Mouse (Mus musculus) adrenal gland, adult 2 months (tissue): ENCODE measurements around the gene Sept8. TPM values are rescaled to one million over a fixed set of nuclear protein-coding genes. Genes with fewer than 3 reads are reported as not detected.

ENCODE experiments used
- DNase-seq: peaks from one replicate; pipeline ENCODE4 v3.0.0; 2021
- polyA plus RNA-seq: library from polyadenylated mRNA; depleted of rRNA; stranded (reverse); fragments of >200 nt; gene quantifications from 2 replicates; pipeline ENCODE4 v1.2.3, GENCODE M21; 2012; rRNA removed
- total RNA-seq, 2 experiments: library from RNA; stranded (reverse); gene quantifications; 2 replicates each; pipeline ENCODE4 v1.2.3; 2021

Gene Sept8
- total and polyA plus RNA-seq, 3 experiments = 38.1 to 46.9 (median 43.7) TPM

GRCm38 (mm10) chr11:53584849-53585248 is 65.8 kb downstream of the Sept8 start:
- DNase-seq = no peak

- peak; percentile 6 for DNase-seq
These were observed 66.5 kb downstream of the Sept8 start for GRCm38 (mm10) chr11:53585510-53585909.

- DNase-seq = no peak
These were observed 69.2 kb downstream of the Sept8 start for GRCm38 (mm10) chr11:53588279-53588678.

DNA sequence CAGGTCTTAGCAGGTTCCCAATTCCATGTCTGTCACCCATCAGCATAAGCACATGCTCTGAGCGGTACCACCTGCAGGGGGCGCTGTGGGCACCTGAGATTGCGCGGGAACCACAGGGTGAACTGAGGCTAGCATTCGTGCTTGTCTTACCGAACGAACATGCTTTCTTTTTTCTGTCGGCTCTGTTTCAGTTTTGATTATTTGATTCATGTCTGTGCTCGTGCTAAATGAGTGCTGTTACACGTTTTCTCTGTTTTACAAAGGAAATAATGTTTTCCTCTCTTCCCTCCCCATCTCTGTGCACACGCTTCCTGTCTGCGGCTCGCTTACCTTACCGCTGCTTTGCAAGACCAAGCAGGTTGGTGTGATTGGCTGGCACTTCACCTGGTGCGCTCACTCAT is 71.3 kb downstream of the Sept8 start:
- DNase-seq = peak; percentile 13

DNA sequence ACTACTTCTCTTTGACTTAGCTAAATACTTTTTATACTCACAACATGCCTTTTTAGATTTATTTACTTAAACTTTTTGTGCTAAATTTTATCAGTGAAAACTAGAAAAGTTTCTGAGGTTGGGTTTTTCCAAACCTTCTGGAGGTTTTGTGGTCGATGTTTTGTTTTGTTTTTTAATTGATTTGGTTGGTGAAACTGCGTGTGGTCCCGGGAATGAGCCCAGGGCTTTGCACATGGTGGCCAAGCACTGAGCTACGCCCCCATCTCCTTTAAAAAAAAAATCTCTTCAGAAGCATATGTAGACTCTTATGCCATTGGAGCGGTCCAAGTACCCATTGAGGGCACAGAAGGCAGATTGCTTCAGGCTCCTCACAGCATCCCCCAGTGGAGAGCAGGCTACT is 72.1 kb downstream of the Sept8 start:
- no peak for DNase-seq

Other genes starting within 250 kb of the Sept8 start
- gene Hspa4, start 218.8 kb upstream of the Sept8 start, total RNA-seq = 100 to 1,000 TPM; 194 to 257 TPM
- 54.0 and 57.0 TPM in 2 replicates for gene Hspa4, start 218.8 kb upstream of the Sept8 start, polyA plus RNA-seq
- 10 to 100 TPM in 1 of 2 experiments, 1 to 10 TPM in 1; 8.8 to 10.1 TPM for gene Zcchc10, start 194.6 kb upstream of the Sept8 start, total RNA-seq
- gene Zcchc10, start 194.6 kb upstream of the Sept8 start, polyA plus RNA-seq = 7.1 and 7.6 TPM in 2 replicates
- gene Aff4, start 168.4 kb upstream of the Sept8 start, total RNA-seq = 100 to 1,000 TPM; 145 to 306 TPM
- gene Aff4, start 168.4 kb upstream of the Sept8 start, polyA plus RNA-seq = 6.3 and 8.7 TPM in 2 replicates
- gene Leap2, start 96.1 kb upstream of the Sept8 start, total RNA-seq = not detected
- gene Leap2, start 96.1 kb upstream of the Sept8 start, polyA plus RNA-seq = not detected in 2 replicates
- 1,000 to 10,000 TPM; 1,216 to 1,248 TPM for gene Uqcrq, start 88.4 kb upstream of the Sept8 start, total RNA-seq
- gene Uqcrq, start 88.4 kb upstream of the Sept8 start, polyA plus RNA-seq = 845 and 941 TPM in 2 replicates
- 1 to 10 TPM in 1 of 2 experiments, under 1 TPM in 1; 0.90 to 9.0 TPM for gene Gdf9, start 88.2 kb upstream of the Sept8 start, total RNA-seq
- gene Gdf9, start 88.2 kb upstream of the Sept8 start, polyA plus RNA-seq = 0.36 and 0.39 TPM in 2 replicates
- not detected for gene Gm10447, start 62.1 kb upstream of the Sept8 start, total RNA-seq
- gene Gm10447, start 62.1 kb upstream of the Sept8 start, polyA plus RNA-seq = 0.08 TPM in 1 of 2 replicates, not detected in the other
- 1 to 10 TPM; 3.5 to 3.8 TPM for gene Shroom1, start 62.1 kb upstream of the Sept8 start, total RNA-seq
- 5.0 and 5.3 TPM in 2 replicates for gene Shroom1, start 62.1 kb upstream of the Sept8 start, polyA plus RNA-seq
- gene Gm9837, start 48.8 kb upstream of the Sept8 start, total RNA-seq = not detected
- not detected in 2 replicates for gene Gm9837, start 48.8 kb upstream of the Sept8 start, polyA plus RNA-seq
- not detected for gene Gm9945, start 39.1 kb upstream of the Sept8 start, total RNA-seq
- not detected in 2 replicates for gene Gm9945, start 39.1 kb upstream of the Sept8 start, polyA plus RNA-seq
- under 1 TPM; 0.29 to 0.45 TPM for gene Sowaha, start 39.0 kb upstream of the Sept8 start, total RNA-seq
- gene Sowaha, start 39.0 kb upstream of the Sept8 start, polyA plus RNA-seq = 0.47 and 0.72 TPM in 2 replicates
- gene Kif3a, start 48.1 kb downstream of the Sept8 start, total RNA-seq = 10 to 100 TPM; 23.0 to 29.8 TPM
- gene Kif3a, start 48.1 kb downstream of the Sept8 start, polyA plus RNA-seq = 3.1 and 3.6 TPM in 2 replicates
- gene Il4, start 99.4 kb downstream of the Sept8 start, total RNA-seq = not detected
- gene Il4, start 99.4 kb downstream of the Sept8 start, polyA plus RNA-seq = not detected in 2 replicates
- gene Il13, start 115.4 kb downstream of the Sept8 start, total RNA-seq = not detected
- gene Il13, start 115.4 kb downstream of the Sept8 start, polyA plus RNA-seq = not detected in 2 replicates
- 10 to 100 TPM; 11.6 to 13.8 TPM for gene Rad50, start 188.1 kb downstream of the Sept8 start, total RNA-seq
- gene Rad50, start 188.1 kb downstream of the Sept8 start, polyA plus RNA-seq = 2.6 and 3.6 TPM in 2 replicates
- not detected for gene Il5, start 201.5 kb downstream of the Sept8 start, total RNA-seq
- gene Il5, start 201.5 kb downstream of the Sept8 start, polyA plus RNA-seq = 0.06 and 0.12 TPM in 2 replicates